Mouse (Mus musculus): ENCODE results near the gene Brpf1. TPM values are rescaled to one million over a fixed set of nuclear protein-coding genes. Genes with fewer than 3 reads are reported as not detected.
A peak's percentile ranks its signal among the peaks of the same experiment; 100 is the strongest.

Brpf1 gene
- 10 to 100 TPM; 29.1 to 31.2 TPM for total RNA-seq (2021)
- long read RNA-seq, experiment 1, full-length matches to known transcripts: 9 of 28 reads
- long read RNA-seq, experiment 1, partial matches to known transcripts: 16 of 28 reads
- long read RNA-seq, experiment 1, other reads (novel, unspliced or antisense): 3 of 28 reads
- long read RNA-seq, experiment 2, full-length matches to known transcripts: 2 of 12 reads
- long read RNA-seq, experiment 2, partial matches to known transcripts: 7 of 12 reads
- long read RNA-seq, experiment 2, other reads (novel, unspliced or antisense): 3 of 12 reads

DNA sequence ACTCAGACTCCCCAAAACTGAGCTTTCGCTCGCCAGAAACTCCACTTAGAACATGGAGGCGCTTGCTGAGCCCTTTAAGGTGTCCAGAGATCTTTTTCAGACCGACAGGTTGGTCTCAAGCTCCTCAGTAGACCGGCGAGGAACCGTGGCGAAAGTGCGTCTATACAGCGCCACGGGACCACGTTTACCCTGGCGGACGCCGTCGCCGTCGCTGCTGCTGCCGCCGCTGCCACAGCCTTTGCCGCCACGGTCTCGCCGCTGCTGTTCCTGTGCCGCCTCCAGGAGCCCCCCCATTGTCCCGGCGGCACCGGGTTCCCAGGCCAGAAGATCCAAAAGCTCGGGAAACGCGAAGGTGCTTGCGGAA lies at the start of gene Brpf1:
TSS of gene Brpf1 (plus strand) at position 152 of the 364 bp plus-strand sequence.
- no peak for DNase-seq (ENCODE audit: low spot score in 2 of 2)

DNA sequence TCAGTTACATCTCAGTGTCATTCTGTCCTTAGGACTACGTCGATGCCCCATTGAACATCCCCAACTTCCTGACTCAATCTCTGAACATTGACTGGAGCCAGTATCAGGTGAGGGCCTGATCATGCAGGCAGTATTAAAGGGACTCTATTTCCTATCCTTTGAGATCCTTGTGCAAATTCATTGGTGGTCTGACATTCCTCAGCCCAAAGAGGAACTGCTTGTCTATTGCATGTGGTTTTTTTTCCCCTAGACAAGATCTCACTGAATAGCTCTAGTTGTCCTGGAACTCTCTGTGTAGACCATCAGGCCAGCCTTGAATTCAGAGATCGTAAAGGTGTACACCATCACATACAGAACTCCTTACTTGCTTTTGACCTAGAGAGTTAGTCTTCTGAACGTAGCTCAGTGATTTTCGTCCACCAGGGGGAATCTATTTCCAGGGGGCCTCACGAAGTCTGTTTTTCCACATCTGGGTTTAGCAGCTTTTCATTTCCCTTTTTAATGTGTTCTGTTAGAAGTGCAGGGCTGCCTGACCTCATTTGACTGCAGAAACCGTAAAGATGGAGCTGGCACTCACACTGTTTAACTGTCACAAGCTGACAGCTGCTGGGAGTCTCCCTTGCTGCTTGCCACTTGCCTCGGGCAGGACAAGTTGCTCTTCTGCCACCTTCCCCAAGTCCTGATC lies 45.6 kb upstream of the Brpf1 start:
- no peak for DNase-seq (ENCODE audit: low spot score in 2 of 2)

GRCm38 (mm10) chr6:113263531-113263930 lies 43.4 kb upstream of the Brpf1 start:
- DNase-seq (ENCODE audit: low spot score in 2 of 2): no peak

- no peak for DNase-seq (ENCODE audit: low spot score in 2 of 2)
These were observed 42.5 kb upstream of the Brpf1 start for GRCm38 (mm10) chr6:113264429-113264828.

DNA sequence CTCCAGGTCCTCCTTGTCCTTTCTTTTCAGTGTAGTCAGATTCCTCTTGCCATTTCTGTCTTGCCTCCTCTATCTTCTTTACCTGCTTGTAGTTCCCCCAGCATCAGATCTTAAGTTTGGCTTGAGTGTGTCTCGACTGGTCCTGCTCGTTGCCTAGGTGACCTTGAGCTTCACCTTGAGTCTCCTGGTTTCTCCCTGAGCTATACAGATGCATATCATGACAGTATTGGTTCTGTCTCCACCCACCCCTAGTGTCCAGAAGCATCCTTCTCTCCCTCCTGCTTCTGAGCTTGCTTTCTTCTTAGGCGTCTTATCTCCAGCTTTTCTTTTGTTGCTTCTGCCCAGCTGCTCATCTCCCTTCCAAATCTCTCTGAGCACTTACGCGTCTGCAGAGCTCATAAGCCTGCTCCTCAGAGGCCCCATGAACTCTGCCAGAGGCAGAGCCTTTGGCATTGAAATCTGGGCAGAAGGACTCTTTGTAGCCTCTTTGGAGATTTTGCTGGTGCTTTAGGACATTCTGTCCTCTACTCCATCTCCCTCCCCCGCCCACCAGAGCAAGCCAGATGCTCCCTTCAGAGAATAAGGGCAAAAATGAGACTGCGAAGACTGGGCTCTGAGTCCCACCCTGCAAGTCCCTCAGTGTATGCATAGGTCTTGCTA lies 39.8 kb upstream of the Brpf1 start:
- no peak for DNase-seq (ENCODE audit: low spot score in 2 of 2)

- no peak for DNase-seq (ENCODE audit: low spot score in 2 of 2)
These were observed 38.9 kb upstream of the Brpf1 start for GRCm38 (mm10) chr6:113267988-113268387.

- no peak for DNase-seq (ENCODE audit: low spot score in 2 of 2)
These were observed 34.6 kb upstream of the Brpf1 start for GRCm38 (mm10) chr6:113272365-113272764.

- peak; percentile 62 to 69 for DNase-seq (ENCODE audit: low spot score in 2 of 2)
These were observed 30.1 kb upstream of the Brpf1 start for GRCm38 (mm10) chr6:113276846-113277245.

GRCm38 (mm10) chr6:113281676-113282075 lies 25.3 kb upstream of the Brpf1 start:
- DNase-seq (ENCODE audit: low spot score in 2 of 2): no peak

DNA sequence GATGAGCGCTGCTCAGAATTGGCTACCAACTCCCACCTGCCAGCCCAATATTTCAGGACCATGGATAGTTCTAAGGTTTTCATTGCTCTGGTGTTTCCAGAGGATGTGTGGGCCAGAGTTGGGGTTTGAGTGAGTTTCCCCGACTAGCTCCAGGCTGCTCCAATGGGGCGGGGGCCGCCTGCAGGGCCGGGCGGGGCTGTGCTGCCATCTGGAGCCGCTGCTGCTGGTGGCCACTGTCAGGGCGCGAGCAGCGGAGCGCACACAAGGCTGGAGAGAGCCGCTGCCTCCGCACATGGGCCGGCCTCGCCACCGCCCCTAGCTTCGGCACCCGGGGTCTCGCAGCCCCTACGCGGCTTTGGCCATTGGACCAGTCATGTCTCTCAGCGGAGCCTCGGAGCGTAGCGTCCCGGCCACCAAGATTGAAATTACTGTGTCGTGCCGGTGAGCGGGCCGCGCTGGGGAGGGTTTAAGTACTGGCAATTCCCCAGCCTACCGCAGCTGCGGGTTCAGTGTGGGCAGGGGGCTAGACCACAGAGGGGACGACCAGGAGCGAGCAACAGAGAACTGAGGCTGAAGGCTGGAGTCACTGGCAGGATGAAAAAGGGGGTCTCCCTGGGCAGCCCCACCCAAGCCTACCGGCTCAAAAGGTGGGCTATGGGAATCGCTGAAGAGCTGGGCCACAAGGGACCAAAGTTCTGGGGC lies 24.7 kb upstream of the Brpf1 start, which contains the start of gene Cpne9:
TSS of gene Cpne9 (plus strand) at position 207 of the 702 bp plus-strand sequence.
- DNase-seq (ENCODE audit: low spot score in 2 of 2): peak; percentile 54 to 64

- peak; percentile 7 to 28 for DNase-seq (ENCODE audit: low spot score in 2 of 2)
These were observed 24.0 kb upstream of the Brpf1 start for GRCm38 (mm10) chr6:113282969-113283368.

DNA sequence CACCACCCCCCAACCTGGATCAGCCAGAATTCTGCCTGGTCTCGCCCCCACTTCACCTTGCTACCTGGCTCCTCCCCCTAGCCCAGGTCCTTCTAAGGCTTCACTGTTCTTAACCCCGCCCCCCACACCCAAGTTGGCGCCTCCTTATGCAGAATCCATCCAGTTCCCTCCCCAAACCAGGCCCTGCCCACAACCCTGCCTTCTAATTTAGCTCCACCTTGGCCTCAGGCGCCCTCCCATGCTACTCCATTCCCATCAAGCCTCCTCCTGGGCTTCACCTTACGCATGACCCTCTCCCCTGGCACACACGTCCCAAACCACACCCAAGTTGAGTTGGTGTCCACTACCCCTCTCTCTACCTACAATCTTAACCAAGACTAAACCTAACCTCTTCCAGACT lies 23.4 kb upstream of the Brpf1 start:
- peak in 1 of 2 experiments; percentile 9 for DNase-seq (ENCODE audit: low spot score in 2 of 2)

DNA sequence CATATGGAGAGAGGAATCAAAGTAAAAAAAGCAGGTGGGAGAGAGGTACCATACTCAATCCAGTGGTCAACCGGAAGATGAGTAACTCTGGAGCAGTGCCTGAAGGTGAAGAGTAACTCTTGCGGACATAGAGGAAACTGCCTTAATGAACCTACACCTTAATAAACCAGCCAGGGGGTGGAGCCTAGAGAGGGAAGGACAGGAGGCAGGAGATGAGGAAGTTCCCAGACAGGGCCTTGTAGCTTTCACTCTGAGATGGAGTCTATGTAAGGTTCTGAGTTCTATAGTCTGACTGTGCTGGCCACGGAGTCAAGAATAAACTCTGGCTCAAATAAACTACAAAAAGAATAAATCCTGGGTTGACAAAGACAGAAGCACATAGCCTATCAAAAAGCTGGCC lies 22.0 kb upstream of the Brpf1 start:
- DNase-seq (ENCODE audit: low spot score in 2 of 2): no peak

DNA sequence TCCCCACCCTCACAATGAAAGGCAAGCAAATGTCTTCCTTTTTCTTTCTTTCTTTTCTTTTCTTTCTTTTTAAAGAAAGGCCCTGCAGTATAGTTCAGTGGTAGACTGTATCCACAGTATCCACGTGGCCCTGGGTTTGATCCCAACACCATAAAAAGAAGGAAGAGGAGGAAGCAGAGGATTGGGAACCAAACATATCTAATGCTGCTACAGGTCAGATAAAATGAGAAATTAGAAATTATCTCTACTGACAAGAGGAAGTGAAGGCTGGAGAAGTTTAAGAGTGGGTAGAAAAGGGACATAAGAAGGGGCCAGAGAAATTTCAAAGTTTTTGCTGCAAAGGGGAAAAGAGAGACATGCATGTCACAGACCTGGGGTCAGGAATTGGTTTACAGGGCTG lies 20.6 kb upstream of the Brpf1 start:
- DNase-seq (ENCODE audit: low spot score in 2 of 2): no peak

- peak; percentile 55 to 75 for DNase-seq (ENCODE audit: low spot score in 2 of 2)
These were observed 19.7 kb upstream of the Brpf1 start for GRCm38 (mm10) chr6:113287236-113287635.

GRCm38 (mm10) chr6:113289346-113289745 lies 17.6 kb upstream of the Brpf1 start:
- no peak for DNase-seq (ENCODE audit: low spot score in 2 of 2)

DNA sequence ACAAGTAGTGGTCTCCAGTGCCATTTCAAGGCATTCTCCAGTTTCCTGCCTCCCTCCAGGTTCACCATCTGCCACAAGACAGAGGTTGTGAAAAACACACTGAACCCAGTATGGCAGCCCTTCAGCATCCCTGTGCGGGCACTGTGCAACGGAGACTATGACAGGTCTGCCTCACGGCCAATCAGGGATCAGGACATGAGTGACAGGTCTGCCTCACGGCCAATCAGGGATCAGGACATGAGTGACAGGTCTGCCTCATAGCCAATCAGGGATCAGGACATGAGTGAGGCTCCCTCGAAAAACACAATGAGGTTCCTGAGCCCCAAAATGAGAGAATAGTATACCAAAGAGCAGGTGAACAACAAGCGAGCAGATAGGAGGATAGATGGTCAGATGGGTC lies 16.6 kb upstream of the Brpf1 start:
- no peak for DNase-seq (ENCODE audit: low spot score in 2 of 2)

DNA sequence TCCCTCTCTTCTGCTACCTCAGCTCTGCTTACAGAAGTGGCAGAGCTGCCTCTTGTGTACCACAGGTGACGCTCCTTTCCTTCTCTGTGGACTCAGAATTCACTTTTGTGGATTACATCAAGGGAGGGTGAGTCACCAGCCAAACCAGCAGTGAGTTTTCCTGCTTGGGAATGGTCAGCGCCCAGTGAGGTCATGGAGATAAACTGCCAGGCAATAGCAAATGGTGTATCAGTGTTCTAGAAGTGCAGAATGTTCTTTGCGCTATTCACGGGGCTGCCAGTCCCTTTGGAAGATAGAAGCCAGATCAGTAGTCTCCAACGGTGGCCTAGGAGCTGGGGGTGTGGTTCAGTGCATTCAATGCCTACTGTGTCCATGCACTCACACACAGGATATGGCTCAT lies 14.0 kb upstream of the Brpf1 start:
- DNase-seq (ENCODE audit: low spot score in 2 of 2): no peak

GRCm38 (mm10) chr6:113296046-113296445 lies 10.9 kb upstream of the Brpf1 start:
- no peak for DNase-seq (ENCODE audit: low spot score in 2 of 2)

- no peak for DNase-seq (ENCODE audit: low spot score in 2 of 2)
These were observed 10.3 kb upstream of the Brpf1 start for GRCm38 (mm10) chr6:113296639-113297038.

DNA sequence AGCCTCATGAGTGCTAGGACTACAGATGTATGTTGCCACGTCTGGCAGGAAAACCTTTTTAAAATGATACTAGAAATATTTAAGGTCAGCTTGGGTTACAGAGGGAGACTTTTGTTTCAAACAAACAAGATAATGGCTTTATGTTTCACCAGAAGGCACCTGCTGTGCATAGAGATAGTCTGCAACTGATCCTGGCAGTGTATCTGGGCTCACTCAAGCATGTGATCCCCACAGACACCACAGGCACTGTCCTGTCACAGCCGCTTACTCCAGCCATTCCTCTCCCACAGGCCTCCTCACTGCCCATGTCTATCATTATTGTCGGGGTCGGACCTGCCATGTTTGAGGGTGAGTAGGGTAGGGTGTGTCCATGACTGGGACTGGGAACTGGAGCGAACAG lies 5.6 kb upstream of the Brpf1 start:
- DNase-seq (ENCODE audit: low spot score in 2 of 2): no peak

- no peak for DNase-seq (ENCODE audit: low spot score in 2 of 2)
These were observed 4.7 kb upstream of the Brpf1 start for GRCm38 (mm10) chr6:113302258-113302657.

Measured in left cerebral cortex, adult 18-20 months (tissue).